Mouse (Mus musculus) lung, embryonic 14.5 days (tissue): ENCODE data around the gene Gm3187. TPM values are rescaled to one million over a fixed set of nuclear protein-coding genes. Genes with fewer than 3 reads are reported as not detected.
"Not testable (repeated sequence)": the region's sequence is repeated elsewhere in the genome, so short reads cannot be mapped to it uniquely, and the experiment has no call there.

ENCODE experiments used
- ATAC-seq: fragments of 200-750 bp; cut with Nextera tagmentation; 2 replicates; pipeline ENCODE4 v1.8.0; 2017; ENCODE audit warnings: mild to moderate bottlenecking, moderate TSS enrichment, moderate library complexity; ENCODE audit not compliant: insufficient read depth
- DNase-seq: peaks from one replicate; pipeline ENCODE4 v3.0.0-alpha.2; 2015
- H3K27ac ChIP-seq: fragments of 300-500 bp; sonication (generic); 2 replicates; pipeline ENCODE4 v1.5.1; 2014; ENCODE audit warnings: low read depth, mild to moderate bottlenecking, moderate library complexity
- H3K27me3 ChIP-seq: fragments of 300-500 bp; sonication (generic); 2 replicates; pipeline ENCODE4 v1.6.1; 2014; ENCODE audit warnings: low read length, control low read depth; ENCODE audit not compliant: insufficient read depth
- H3K36me3 ChIP-seq: fragments of 300-500 bp; sonication (generic); 2 replicates; pipeline ENCODE4 v1.6.1; 2014; ENCODE audit warnings: control low read depth; ENCODE audit not compliant: insufficient read depth
- H3K4me1 ChIP-seq: fragments of 300-500 bp; sonication (generic); 2 replicates; pipeline ENCODE4 v1.6.1; 2014; ENCODE audit warnings: antibody characterized with exemption, control low read depth; ENCODE audit not compliant: insufficient read depth
- H3K4me2 ChIP-seq: fragments of 300-500 bp; sonication (generic); 2 replicates; pipeline ENCODE4 v1.6.1; 2014; ENCODE audit warnings: mild to moderate bottlenecking
- H3K4me3 ChIP-seq: fragments of 300-500 bp; sonication (generic); 2 replicates; pipeline ENCODE4 v1.5.1; 2014; ENCODE audit warnings: low read depth, low read length
- H3K9ac ChIP-seq: fragments of 300-500 bp; sonication (generic); 2 replicates; pipeline ENCODE4 v1.6.1; 2014
- H3K9me3 ChIP-seq: fragments of 300-500 bp; sonication (generic); 2 replicates; pipeline ENCODE4 v1.6.1; 2016; ENCODE audit warnings: low read depth, low read length, control low read depth
- WGBS: fragments of 180-500 bp; shearing (Covaris S2); extraction: QIAGEN DNeasy Blood & Tissue Kit; methylation state at CpG from one replicate; pipeline ENCODE4 v1.1.7; 2014; 5-methylcytosine and 5-hydroxymethylcytosine counted together
- polyA plus RNA-seq: library from polyadenylated mRNA; unstranded; fragments of >200 nt; fragmentation: Nextera tagmentation; extraction: Ambion mirVana; gene quantifications from 2 replicates; pipeline ENCODE4 v1.2.1, GENCODE M21; 2014

Gene Gm3187
- not detected in 2 replicates for polyA plus RNA-seq

DNA sequence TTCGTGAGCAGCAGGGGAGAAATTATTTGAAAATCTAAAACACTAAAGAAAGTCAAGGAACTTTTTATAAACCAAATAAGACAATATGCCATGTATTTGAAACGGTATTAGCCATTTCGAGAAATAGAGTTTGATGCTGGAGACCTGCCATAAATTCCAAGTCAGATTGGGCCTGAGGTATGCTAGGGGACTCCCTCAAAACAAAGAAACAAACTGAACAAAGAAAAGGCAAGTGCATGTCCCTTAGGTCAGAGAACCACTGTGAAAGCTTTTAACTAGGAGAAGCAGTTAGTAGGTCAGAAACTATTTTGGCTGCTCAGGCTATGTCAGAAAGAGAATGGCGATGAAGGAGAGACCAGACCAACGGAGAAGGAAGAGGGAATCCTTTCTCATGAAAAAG is at the start of gene Gm3187:
Gm3187 (plus strand) TSS at position 301 of the 400 bp plus-strand sequence.
- WGBS, result 78% methylated on average over 4 of the region's 5 CpGs
- not testable (repeated sequence) for H3K27ac ChIP-seq, ATAC-seq

DNA sequence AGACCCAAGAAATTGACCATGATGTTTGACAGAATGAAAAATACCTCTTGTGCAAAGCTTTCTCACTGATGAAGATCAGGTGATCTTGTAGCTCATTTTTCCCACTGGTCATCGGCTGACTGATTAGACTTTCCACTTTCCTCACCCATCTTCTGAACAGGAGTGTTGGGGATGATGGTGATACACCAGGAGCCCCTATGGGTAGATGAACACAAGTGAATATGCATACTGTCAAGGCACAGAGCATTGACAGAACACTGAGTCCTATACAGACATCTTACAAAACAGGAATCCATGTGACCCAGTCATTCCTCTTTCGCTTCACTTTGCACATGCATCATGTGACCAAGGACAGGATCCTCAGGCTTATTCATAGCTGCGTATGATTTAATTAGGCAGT is 28.6 kb upstream of the Gm3187 start, which contains the start of gene Gm3194:
Gm3194 (minus strand) TSS at position 101 of the 400 bp plus-strand sequence.
- not testable (repeated sequence) for H3K36me3 ChIP-seq, H3K4me2 ChIP-seq, H3K9ac ChIP-seq, H3K4me3 ChIP-seq, DNase-seq, ATAC-seq, H3K9me3 ChIP-seq, H3K27me3 ChIP-seq, H3K27ac ChIP-seq, H3K4me1 ChIP-seq
- no CpG with 5 or more reads among the region's 3 CpGs for WGBS

More for the DNA sequence above, at the start of gene Gm3187:
- H3K27me3 ChIP-seq, DNase-seq, H3K4me1 ChIP-seq, H3K9ac ChIP-seq, H3K4me3 ChIP-seq, H3K36me3 ChIP-seq, H3K4me2 ChIP-seq, H3K9me3 ChIP-seq: not testable (repeated sequence)

DNA sequence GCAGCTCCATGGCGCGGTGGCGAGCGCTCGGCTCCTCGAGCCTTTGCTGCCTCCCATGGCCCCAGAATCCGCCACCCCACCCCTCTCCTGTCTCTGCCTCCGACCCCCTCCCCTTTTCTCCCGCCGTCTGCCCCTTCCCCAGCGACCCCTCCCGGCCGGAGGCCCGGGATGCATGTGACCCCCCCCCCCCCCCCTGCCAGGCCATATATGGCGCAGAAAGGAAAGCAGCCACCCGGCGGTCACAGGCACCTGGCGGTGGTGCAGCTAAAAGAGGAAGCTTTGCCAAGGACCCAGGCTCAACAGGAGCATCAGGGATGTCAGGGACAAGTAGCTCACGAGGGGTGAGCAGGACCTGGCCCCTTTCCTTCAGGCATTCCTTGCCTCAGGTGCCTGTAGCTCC is 23.5 kb upstream of the Gm3187 start:
- not testable (repeated sequence) for H3K9me3 ChIP-seq, H3K36me3 ChIP-seq, H3K4me3 ChIP-seq, H3K27ac ChIP-seq, H3K9ac ChIP-seq, H3K4me2 ChIP-seq, DNase-seq, H3K27me3 ChIP-seq, H3K4me1 ChIP-seq, ATAC-seq
- WGBS, result no CpG with 5 or more reads among the region's 19 CpGs

DNA sequence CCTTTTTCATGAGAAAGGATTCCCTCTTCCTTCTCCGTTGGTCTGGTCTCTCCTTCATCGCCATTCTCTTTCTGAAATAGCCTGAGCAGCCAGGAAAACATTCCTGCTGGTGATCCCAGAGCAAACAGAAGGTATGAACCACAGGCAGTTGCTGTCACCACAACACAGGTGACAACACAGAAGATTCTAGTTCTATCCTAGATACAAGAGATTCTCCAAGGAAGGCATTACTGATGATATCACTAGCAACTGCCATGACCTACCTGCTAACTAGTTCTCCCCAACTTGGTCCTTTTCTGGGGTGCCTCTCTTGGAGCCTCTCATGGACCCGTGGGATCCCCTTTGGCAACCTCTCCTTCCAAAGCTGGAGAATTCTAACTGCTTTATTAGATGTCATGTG is 6.3 kb upstream of the Gm3187 start, which contains the start of gene Gm8246:
Gm8246 (minus strand) TSS at position 101 of the 400 bp plus-strand sequence.
- no CpG with 5 or more reads among the region's 3 CpGs for WGBS
- not testable (repeated sequence) for H3K4me2 ChIP-seq

DNA sequence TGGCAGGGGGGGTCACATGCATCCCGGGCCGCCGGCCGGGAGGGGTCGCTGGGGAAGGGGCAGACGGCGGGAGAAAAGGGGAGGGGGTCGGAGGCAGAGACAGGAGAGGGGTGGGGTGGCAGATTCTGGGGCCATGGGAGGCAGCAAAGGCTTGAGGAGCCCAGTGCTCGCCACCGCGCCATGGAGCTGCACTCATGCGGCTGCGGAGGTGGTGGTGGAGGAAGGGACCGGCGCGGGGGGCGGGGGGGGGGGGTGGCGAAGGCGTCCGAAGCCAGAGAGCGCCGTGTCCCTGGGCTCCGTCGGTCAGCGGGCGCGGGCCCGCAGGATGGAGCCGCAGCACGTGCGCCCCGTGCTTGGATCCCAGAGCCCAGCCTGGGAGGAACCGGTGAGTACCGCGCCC is 17.4 kb downstream of the Gm3187 start, which contains the start of gene Gm3488:
Gm3488 (plus strand) TSS at position 301 of the 400 bp plus-strand sequence.
- H3K4me3 ChIP-seq, H3K27ac ChIP-seq, H3K9me3 ChIP-seq, H3K4me2 ChIP-seq, H3K27me3 ChIP-seq, H3K4me1 ChIP-seq, H3K36me3 ChIP-seq, DNase-seq, H3K9ac ChIP-seq, ATAC-seq: not testable (repeated sequence)
- no CpG with 5 or more reads among the region's 35 CpGs for WGBS

More for the DNA sequence above, 6.3 kb upstream of the Gm3187 start, which contains the start of gene Gm8246:
- not testable (repeated sequence) for H3K9ac ChIP-seq, H3K27me3 ChIP-seq, DNase-seq, H3K9me3 ChIP-seq, ATAC-seq, H3K4me3 ChIP-seq, H3K4me1 ChIP-seq, H3K36me3 ChIP-seq, H3K27ac ChIP-seq

DNA sequence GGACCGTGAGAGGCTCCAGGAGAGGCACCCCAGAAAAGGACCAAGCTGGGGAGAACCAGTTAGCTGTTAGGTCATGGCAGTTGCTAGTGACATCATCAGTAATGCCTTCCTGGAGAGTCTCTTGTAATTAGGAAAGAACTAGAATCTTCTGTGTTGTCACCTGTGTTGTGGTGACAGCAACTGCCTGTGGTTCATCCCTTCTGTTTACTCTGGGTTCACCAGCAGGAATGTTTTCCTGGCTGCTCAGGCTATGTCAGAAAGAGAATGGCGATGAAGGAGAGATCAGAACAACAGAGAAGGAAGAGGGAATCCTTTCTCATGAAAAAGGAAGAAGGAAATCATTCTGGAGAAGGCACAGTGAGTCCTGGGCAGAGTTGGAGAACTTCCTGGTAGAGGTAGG is 54.2 kb downstream of the Gm3187 start, which contains the start of gene Gm3532:
Gm3532 (plus strand) TSS at position 301 of the 400 bp plus-strand sequence.
- not testable (repeated sequence) for H3K36me3 ChIP-seq, DNase-seq, H3K27me3 ChIP-seq, H3K9me3 ChIP-seq, H3K4me1 ChIP-seq, H3K4me3 ChIP-seq, H3K4me2 ChIP-seq, ATAC-seq, H3K9ac ChIP-seq, H3K27ac ChIP-seq
- WGBS, result no CpG with 5 or more reads among the region's 2 CpGs

Other genes starting within 250 kb of the Gm3187 start
- not detected in 2 replicates for gene Gm3526, start 223.6 kb upstream of the Gm3187 start, polyA plus RNA-seq
- not detected in 2 replicates for gene Gm3542, start 149.3 kb upstream of the Gm3187 start, polyA plus RNA-seq
- gene Gm3500, start 95.2 kb upstream of the Gm3187 start, polyA plus RNA-seq, result 0.72 TPM in 1 of 2 replicates, not detected in the other
- gene Gm3194, start 28.7 kb upstream of the Gm3187 start, polyA plus RNA-seq, result 0.53 and 0.91 TPM in 2 replicates
- gene Gm8246, start 6.4 kb upstream of the Gm3187 start, polyA plus RNA-seq, result not detected in 2 replicates
- 1.3 and 1.6 TPM in 2 replicates for gene Gm3488, start 17.5 kb downstream of the Gm3187 start, polyA plus RNA-seq
- gene Gm3532, start 54.3 kb downstream of the Gm3187 start, polyA plus RNA-seq, result not detected in 2 replicates
- not detected in 2 replicates for gene Gm8265, start 148.8 kb downstream of the Gm3187 start, polyA plus RNA-seq
- gene Gm9603, start 203.2 kb downstream of the Gm3187 start, polyA plus RNA-seq, result not detected in 2 replicates